Mouse (Mus musculus): ENCODE data around the gene Sh3pxd2a. TPM values are rescaled to one million over a fixed set of nuclear protein-coding genes. Genes with fewer than 3 reads are reported as not detected.

The Sh3pxd2a gene
- total and polyA plus RNA-seq, 3 experiments = 1.3 to 4.6 (median 3.2) TPM

- Histone ChIP-seq H3K36me3 (replicated peaks in 1 of 2; ENCODE audit: control insufficient read depth in 1 of 2, insufficient read depth in 1 of 2, low read length in 1 of 2) (peaks cover 0 to 33% of the 10 kb centered on the region in 2 experiments), H3K4me1 (ENCODE audit: control insufficient read depth in 1 of 2, insufficient read depth in 2 of 2) (no peaks in the 10 kb centered on the region), H3K9me3 (replicated peaks; ENCODE audit: low read length) (peaks cover 11% of the 10 kb centered on the region), H3K9ac (ENCODE audit: insufficient read depth, low read depth) (no peak overlapping the region), H3K4me3 (replicated peaks in 1 of 3; ENCODE audit: low read depth in 2 of 3, low read length in 2 of 3, poor library complexity in 1 of 3) (no peak overlapping the region), H3K4me2 (ENCODE audit: insufficient read depth, low read depth, poor library complexity, severe bottlenecking) (no peak overlapping the region), H3K79me2 (replicated peaks; ENCODE audit: control insufficient read depth, extremely low read depth, insufficient read depth, poor library complexity, severe bottlenecking) (no peaks in the 10 kb centered on the region), H3K27ac (ENCODE audit: insufficient read depth, low read depth) (no peak overlapping the region), H3K27me3 (replicated peaks) (no peaks in the 10 kb centered on the region)
- TF ChIP-seq RAD21 (IDR thresholded peaks at IDR 0.05; ENCODE audit: low read depth, low read length) (peak; percentile 25), E2F4 (IDR thresholded peaks at IDR 0.05; ENCODE audit: insufficient replicate concordance, low read depth, low read length) (no peak), CTCF (conservative IDR thresholded peaks at IDR 0.05 in 1 of 2, IDR thresholded peaks at IDR 0.05 in 1 of 2; ENCODE audit: low read depth in 2 of 2, low read length in 2 of 2) (peak; percentile 60 to 78), SMC3 (IDR thresholded peaks at IDR 0.05; ENCODE audit: low read depth, low read length) (peak; percentile 45)
- dilution Hi-C loops (cut with MboI; ENCODE audit: extremely low pct_ligation_motif_present, extremely low pct_unique_long_range_greater_than_20kb, low sequenced_read_pairs) (no loop called here), in situ Hi-C loops (cut with MboI; ENCODE audit: low pct_ligation_motif_present, low pct_unique_long_range_greater_than_20kb, low sequenced_read_pairs) (loop anchor here (25.0 kb wide), 1 partner anchor 488 kb away; the partner anchor contains the start of genes Gsto1 and Gsto2)
- peak; percentile 63 for DNase-seq (ENCODE audit: extremely low read depth)
These were observed 89.8 kb downstream of the Sh3pxd2a start for GRCm38 (mm10) chr19:47374440-47374839.

GRCm38 (mm10) chr19:47372044-47372443, 92.2 kb downstream of the Sh3pxd2a start:
- Histone ChIP-seq H3K9ac (ENCODE audit: insufficient read depth, low read depth) (no peak overlapping the region), H3K27me3 (replicated peaks) (no peaks in the 10 kb centered on the region), H3K36me3 (replicated peaks in 1 of 2; ENCODE audit: control insufficient read depth in 1 of 2, insufficient read depth in 1 of 2, low read length in 1 of 2) (peaks cover 0 to 43% of the 10 kb centered on the region in 2 experiments), H3K27ac (ENCODE audit: insufficient read depth, low read depth) (no peak overlapping the region), H3K4me1 (ENCODE audit: control insufficient read depth in 1 of 2, insufficient read depth in 2 of 2) (no peaks in the 10 kb centered on the region), H3K79me2 (replicated peaks; ENCODE audit: control insufficient read depth, extremely low read depth, insufficient read depth, poor library complexity, severe bottlenecking) (no peaks in the 10 kb centered on the region), H3K4me3 (replicated peaks in 1 of 3; ENCODE audit: low read depth in 2 of 3, low read length in 2 of 3, poor library complexity in 1 of 3) (no peak overlapping the region), H3K9me3 (replicated peaks; ENCODE audit: low read length) (peaks cover 14% of the 10 kb centered on the region), H3K4me2 (ENCODE audit: insufficient read depth, low read depth, poor library complexity, severe bottlenecking) (no peak overlapping the region)
- dilution Hi-C loops (cut with MboI; ENCODE audit: extremely low pct_ligation_motif_present, extremely low pct_unique_long_range_greater_than_20kb, low sequenced_read_pairs) = no loop called here
- no peak for DNase-seq (ENCODE audit: extremely low read depth)
- in situ Hi-C loops (cut with MboI; ENCODE audit: low pct_ligation_motif_present, low pct_unique_long_range_greater_than_20kb, low sequenced_read_pairs) = loop anchor here (25.0 kb wide), 1 partner anchor 490 kb away; the partner anchor contains the start of genes Gsto1 and Gsto2
- TF ChIP-seq SMC3 (IDR thresholded peaks at IDR 0.05; ENCODE audit: low read depth, low read length) = 0 out of 2 replicates have a peak, but pooled peaks have one; percentile 3
- TF ChIP-seq JUND (conservative IDR thresholded peaks at IDR 0.05; ENCODE audit: low read depth, low read length) = no peak

GRCm38 (mm10) chr19:47371521-47371920, 92.7 kb downstream of the Sh3pxd2a start:
- no peak for TF ChIP-seq CTCF (conservative IDR thresholded peaks at IDR 0.05 in 1 of 2, IDR thresholded peaks at IDR 0.05 in 1 of 2; ENCODE audit: low read depth in 2 of 2, low read length in 2 of 2)
- in situ Hi-C loops (cut with MboI; ENCODE audit: low pct_ligation_motif_present, low pct_unique_long_range_greater_than_20kb, low sequenced_read_pairs) = loop anchor here (25.0 kb wide), 1 partner anchor 491 kb away; the partner anchor contains the start of genes Gsto1 and Gsto2
- Histone ChIP-seq H3K27ac (ENCODE audit: insufficient read depth, low read depth) (no peak overlapping the region), H3K9me3 (replicated peaks; ENCODE audit: low read length) (peaks cover 14% of the 10 kb centered on the region), H3K36me3 (replicated peaks in 1 of 2; ENCODE audit: control insufficient read depth in 1 of 2, insufficient read depth in 1 of 2, low read length in 1 of 2) (peaks cover 0 to 48% of the 10 kb centered on the region in 2 experiments), H3K79me2 (replicated peaks; ENCODE audit: control insufficient read depth, extremely low read depth, insufficient read depth, poor library complexity, severe bottlenecking) (no peaks in the 10 kb centered on the region), H3K4me2 (ENCODE audit: insufficient read depth, low read depth, poor library complexity, severe bottlenecking) (no peak overlapping the region), H3K4me1 (ENCODE audit: control insufficient read depth in 1 of 2, insufficient read depth in 2 of 2) (no peaks in the 10 kb centered on the region), H3K4me3 (replicated peaks in 1 of 3; ENCODE audit: low read depth in 2 of 3, low read length in 2 of 3, poor library complexity in 1 of 3) (no peak overlapping the region), H3K9ac (ENCODE audit: insufficient read depth, low read depth) (no peak overlapping the region), H3K27me3 (replicated peaks) (no peaks in the 10 kb centered on the region)
- dilution Hi-C loops (cut with MboI; ENCODE audit: extremely low pct_ligation_motif_present, extremely low pct_unique_long_range_greater_than_20kb, low sequenced_read_pairs) = no loop called here
- DNase-seq (ENCODE audit: extremely low read depth) = no peak

GRCm38 (mm10) chr19:47369008-47369407, 95.2 kb downstream of the Sh3pxd2a start:
- no peaks in the 10 kb centered on the region for H3K4me1 ChIP-seq (ENCODE audit: control insufficient read depth in 1 of 2, insufficient read depth in 2 of 2)
- peaks cover 0 to 57% of the 10 kb centered on the region in 2 experiments for H3K36me3 ChIP-seq (replicated peaks in 1 of 2; ENCODE audit: control insufficient read depth in 1 of 2, insufficient read depth in 1 of 2, low read length in 1 of 2)
- in situ Hi-C loops (cut with MboI; ENCODE audit: low pct_ligation_motif_present, low pct_unique_long_range_greater_than_20kb, low sequenced_read_pairs) = loop anchor here (25.0 kb wide), 1 partner anchor 493 kb away; the partner anchor contains the start of genes Gsto1 and Gsto2
- no peaks in the 10 kb centered on the region for H3K79me2 ChIP-seq (replicated peaks; ENCODE audit: control insufficient read depth, extremely low read depth, insufficient read depth, poor library complexity, severe bottlenecking)
- no peak overlapping the region for H3K27ac ChIP-seq (ENCODE audit: insufficient read depth, low read depth)
- H3K4me3 ChIP-seq (replicated peaks in 1 of 3; ENCODE audit: low read depth in 2 of 3, low read length in 2 of 3, poor library complexity in 1 of 3) = no peak overlapping the region
- H3K27me3 ChIP-seq (replicated peaks) = no peaks in the 10 kb centered on the region
- no peak for DNase-seq (ENCODE audit: extremely low read depth)
- peaks cover 14% of the 10 kb centered on the region for H3K9me3 ChIP-seq (replicated peaks; ENCODE audit: low read length)
- dilution Hi-C loops (cut with MboI; ENCODE audit: extremely low pct_ligation_motif_present, extremely low pct_unique_long_range_greater_than_20kb, low sequenced_read_pairs) = no loop called here
- H3K9ac ChIP-seq (ENCODE audit: insufficient read depth, low read depth) = no peak overlapping the region
- no peak overlapping the region for H3K4me2 ChIP-seq (ENCODE audit: insufficient read depth, low read depth, poor library complexity, severe bottlenecking)
- no peak for TF ChIP-seq RCOR1 (conservative IDR thresholded peaks at IDR 0.05; ENCODE audit: low read depth, low read length)
- TF ChIP-seq CTCF (conservative IDR thresholded peaks at IDR 0.05 in 1 of 2, IDR thresholded peaks at IDR 0.05 in 1 of 2; ENCODE audit: low read depth in 2 of 2, low read length in 2 of 2) = no peak
- TF ChIP-seq MXI1 (IDR thresholded peaks at IDR 0.05; ENCODE audit: low read depth, low read length) = no peak
- no peak for TF ChIP-seq GABPA (IDR thresholded peaks at IDR 0.05; ENCODE audit: insufficient replicate concordance, low read depth, low read length)
- TF ChIP-seq ZMIZ1 (IDR thresholded peaks at IDR 0.05; ENCODE audit: low read depth, low read length) = no peak
- no peak for TF ChIP-seq MEF2A (IDR thresholded peaks at IDR 0.05; ENCODE audit: borderline replicate concordance, low read depth, low read length)
- TF ChIP-seq TBP (conservative IDR thresholded peaks at IDR 0.05; ENCODE audit: low read depth, low read length) = no peak
- no peak for TF ChIP-seq CHD1 (IDR thresholded peaks at IDR 0.05; ENCODE audit: low read depth, low read length)
- TF ChIP-seq USF2 (conservative IDR thresholded peaks at IDR 0.05; ENCODE audit: low read depth, low read length) = no peak
- no peak for TF ChIP-seq MAX (IDR thresholded peaks at IDR 0.05; ENCODE audit: low read length)
- no peak for TF ChIP-seq RAD21 (IDR thresholded peaks at IDR 0.05; ENCODE audit: low read depth, low read length)
- no peak for TF ChIP-seq ETS1 (conservative IDR thresholded peaks at IDR 0.05; ENCODE audit: low read depth, low read length)
- no peak for TF ChIP-seq HCFC1 (IDR thresholded peaks at IDR 0.05; ENCODE audit: low read depth, low read length)
- TF ChIP-seq EP300 (IDR thresholded peaks at IDR 0.05; ENCODE audit: low read length) = no peak

Measured in CH12.LX (cell line).